Mouse (Mus musculus) ES-E14 (cell line): Measurements from ENCODE around the gene Adad2.
A peak's percentile ranks its signal among the peaks of the same experiment; 100 is the strongest.

Source experiments
- HCFC1 ChIP-seq: IDR thresholded peaks from 2 replicates; pipeline ENCODE4 v1.6.1; 2012; ENCODE audit warnings: low read length, inconsistent platforms, borderline replicate concordance; ENCODE audit not compliant: insufficient read depth
- ZNF384 ChIP-seq: IDR thresholded peaks from 2 replicates; pipeline ENCODE4 v1.6.1; 2012; ENCODE audit warnings: low read depth, low read length, inconsistent platforms

DNA sequence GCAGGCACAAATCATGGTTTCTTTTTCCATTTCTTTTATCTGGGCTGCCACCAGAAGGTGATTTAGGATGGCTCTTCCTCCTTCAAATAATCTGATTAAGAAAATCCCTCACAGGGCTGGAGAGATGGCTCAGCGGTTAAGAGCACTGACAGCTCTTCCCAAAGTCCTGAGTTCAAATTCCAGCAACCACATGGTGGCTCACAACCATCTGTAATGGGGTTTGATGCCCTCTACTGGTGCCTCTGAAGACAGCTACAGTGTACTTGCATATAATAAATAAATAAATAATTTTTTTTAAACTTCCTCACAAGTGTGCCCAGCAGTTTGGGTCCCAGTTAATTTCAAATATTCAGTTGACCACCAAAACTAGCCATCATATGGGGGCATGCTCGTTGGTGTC is 6.3 kb upstream of the Adad2 start:
- no peak for TF ChIP-seq HCFC1
- peak; percentile 71 for TF ChIP-seq ZNF384
